Mouse (Mus musculus): ENCODE measurements at regions not wholly inside any gene's neighbourhood (a gene's known extent, or its start where the extent isn't known, plus 50 kb on each side); places are given as distances from the start of the nearest gene placed in this dataset.

- no peak for TF ChIP-seq CTCF (IDR thresholded peaks at IDR 0.05; ENCODE audit: borderline replicate concordance, extremely low read depth, insufficient read depth, insufficient read length)
- no peak for TF ChIP-seq POLR2A (IDR thresholded peaks at IDR 0.05; ENCODE audit: borderline replicate concordance, extremely low read depth, insufficient read depth, insufficient read length, poor library complexity, severe bottlenecking)
These were observed 55.2 kb upstream of the Ralgps2 start for GRCm38 (mm10) chr1:156994644-156995016.

Data from brain, embryonic 14.5 days (tissue).